Mouse (Mus musculus): ENCODE data around the gene Anapc11.
"Not testable (repeated sequence)": the region's sequence is repeated elsewhere in the genome, so short reads cannot be mapped to it uniquely, and the experiment has no call there.

The Anapc11 gene

GRCm38 (mm10) chr11:120575046-120575445, 23.2 kb upstream of the Anapc11 start:
- DNase-seq (ENCODE audit: low spot score in 2 of 2): no peak

- DNase-seq (ENCODE audit: low spot score in 2 of 2): no peak
Observed at GRCm38 (mm10) chr11:120575940-120576339, 22.3 kb upstream of the Anapc11 start.

GRCm38 (mm10) chr11:120576365-120576981, 21.7 kb upstream of the Anapc11 start:
- DNase-seq (ENCODE audit: low spot score in 2 of 2): no peak

GRCm38 (mm10) chr11:120577211-120578023, 20.8 kb upstream of the Anapc11 start:
- no peak for DNase-seq (ENCODE audit: low spot score in 2 of 2)

GRCm38 (mm10) chr11:120578024-120578693, 20.1 kb upstream of the Anapc11 start:
- DNase-seq (ENCODE audit: low spot score in 2 of 2): no peak

GRCm38 (mm10) chr11:120578694-120579243, 19.5 kb upstream of the Anapc11 start:
- DNase-seq (ENCODE audit: low spot score in 2 of 2): no peak

- DNase-seq (ENCODE audit: low spot score in 2 of 2): peak; percentile 52 to 79
Observed at GRCm38 (mm10) chr11:120579316-120580107, 18.7 kb upstream of the Anapc11 start.

- DNase-seq (ENCODE audit: low spot score in 2 of 2): no peak
Observed at GRCm38 (mm10) chr11:120580190-120580589, 18.0 kb upstream of the Anapc11 start.

GRCm38 (mm10) chr11:120580871-120581331, 17.3 kb upstream of the Anapc11 start:
- DNase-seq (ENCODE audit: low spot score in 2 of 2): peak in 1 of 2 experiments; percentile 43

- peak; percentile 86 to 91 for DNase-seq (ENCODE audit: low spot score in 2 of 2)
Observed at GRCm38 (mm10) chr11:120581490-120582267, 16.5 kb upstream of the Anapc11 start, which contains the start of gene Arhgdia. TSS of gene Arhgdia (minus strand) at chr11:120581624.

- DNase-seq (ENCODE audit: low spot score in 2 of 2): no peak
Observed at GRCm38 (mm10) chr11:120582268-120582981, 15.8 kb upstream of the Anapc11 start.

- not testable (repeated sequence) for DNase-seq (ENCODE audit: low spot score in 2 of 2)
Observed at GRCm38 (mm10) chr11:120582982-120583293, 15.3 kb upstream of the Anapc11 start.

- DNase-seq (ENCODE audit: low spot score in 2 of 2): no peak
Observed at GRCm38 (mm10) chr11:120583937-120584336, 14.3 kb upstream of the Anapc11 start.

- DNase-seq (ENCODE audit: low spot score in 2 of 2): no peak
Observed at GRCm38 (mm10) chr11:120588531-120588930, 9.7 kb upstream of the Anapc11 start.

- DNase-seq (ENCODE audit: low spot score in 2 of 2): no peak
Observed at GRCm38 (mm10) chr11:120597240-120598235, 683 bp upstream of the Anapc11 start.

GRCm38 (mm10) chr11:120598990-120599549, 849 bp downstream of the Anapc11 start:
- no peak for DNase-seq (ENCODE audit: low spot score in 2 of 2)

GRCm38 (mm10) chr11:120600716-120601115, 2.5 kb downstream of the Anapc11 start:
- no peak for DNase-seq (ENCODE audit: low spot score in 2 of 2)

- DNase-seq (ENCODE audit: low spot score in 2 of 2): no peak
Observed at GRCm38 (mm10) chr11:120603545-120603944, 5.3 kb downstream of the Anapc11 start.
